Mouse (Mus musculus) frontal cortex, adult 2 months (tissue): ENCODE measurements at regions not wholly inside any gene's neighbourhood (a gene's known extent, or its start where the extent isn't known, plus 50 kb on each side); places are given as distances from the start of the nearest gene placed in this dataset.

ENCODE experiments used
- DNase-seq, 2 experiments: peaks; one replicate each; pipeline ENCODE4 v3.0.0; 2022; ENCODE audit warnings: low spot score in 1 of 2; ENCODE audit errors: extremely low spot score in 1 of 2

- DNase-seq, result no peak
These were observed 95.3 kb upstream of the Cxcr4 start for GRCm38 (mm10) chr1:128687236-128687927.

- DNase-seq, result no peak
These were observed 93.5 kb upstream of the Cxcr4 start for GRCm38 (mm10) chr1:128685467-128686137.

DNA sequence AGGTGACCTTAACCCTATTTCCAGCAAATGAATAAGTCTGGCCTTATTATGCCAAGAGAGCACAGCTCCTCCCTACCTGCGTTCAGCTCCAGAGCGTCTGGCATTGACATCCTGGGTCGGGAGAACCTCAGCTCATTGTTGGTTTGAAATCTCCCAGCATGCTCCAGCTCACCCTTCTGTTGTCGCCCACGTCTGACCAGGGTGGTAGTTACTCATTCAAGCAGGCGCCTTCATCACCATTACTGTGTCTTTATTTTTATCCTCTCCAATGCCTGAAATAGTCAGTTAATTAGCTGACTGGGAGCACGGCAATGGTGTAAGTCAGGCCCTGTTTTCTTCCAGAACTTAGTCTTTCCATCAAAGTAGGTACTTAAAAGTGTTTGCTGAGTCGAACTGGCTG lies 90.8 kb upstream of the Cxcr4 start:
- peak in 1 of 2 experiments; percentile 27 for DNase-seq

- DNase-seq, result no peak
These were observed 89.2 kb upstream of the Cxcr4 start for GRCm38 (mm10) chr1:128681261-128681660.

DNA sequence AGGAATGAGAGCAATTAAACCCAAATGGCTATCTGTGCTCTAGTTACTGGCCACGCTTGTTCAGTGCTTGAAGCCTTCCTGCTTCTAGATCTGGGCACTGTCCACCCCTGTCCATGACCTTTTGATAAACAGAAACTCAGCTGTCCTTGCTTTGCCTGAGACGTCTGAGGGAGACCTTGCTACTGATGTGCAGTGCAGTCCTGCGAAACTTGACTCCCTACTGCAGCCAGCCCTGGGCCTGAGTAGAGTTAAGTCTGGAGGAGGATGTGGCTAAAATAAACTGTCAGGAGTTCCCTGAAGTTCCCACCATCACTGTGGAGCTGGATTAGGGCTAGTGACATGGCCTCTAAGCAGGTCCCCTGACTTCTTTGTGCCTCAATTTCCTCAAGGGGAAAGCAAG lies 88.4 kb upstream of the Cxcr4 start:
- DNase-seq, result no peak

- no peak for DNase-seq
These were observed 87.9 kb upstream of the Cxcr4 start for GRCm38 (mm10) chr1:128680012-128680411.

DNA sequence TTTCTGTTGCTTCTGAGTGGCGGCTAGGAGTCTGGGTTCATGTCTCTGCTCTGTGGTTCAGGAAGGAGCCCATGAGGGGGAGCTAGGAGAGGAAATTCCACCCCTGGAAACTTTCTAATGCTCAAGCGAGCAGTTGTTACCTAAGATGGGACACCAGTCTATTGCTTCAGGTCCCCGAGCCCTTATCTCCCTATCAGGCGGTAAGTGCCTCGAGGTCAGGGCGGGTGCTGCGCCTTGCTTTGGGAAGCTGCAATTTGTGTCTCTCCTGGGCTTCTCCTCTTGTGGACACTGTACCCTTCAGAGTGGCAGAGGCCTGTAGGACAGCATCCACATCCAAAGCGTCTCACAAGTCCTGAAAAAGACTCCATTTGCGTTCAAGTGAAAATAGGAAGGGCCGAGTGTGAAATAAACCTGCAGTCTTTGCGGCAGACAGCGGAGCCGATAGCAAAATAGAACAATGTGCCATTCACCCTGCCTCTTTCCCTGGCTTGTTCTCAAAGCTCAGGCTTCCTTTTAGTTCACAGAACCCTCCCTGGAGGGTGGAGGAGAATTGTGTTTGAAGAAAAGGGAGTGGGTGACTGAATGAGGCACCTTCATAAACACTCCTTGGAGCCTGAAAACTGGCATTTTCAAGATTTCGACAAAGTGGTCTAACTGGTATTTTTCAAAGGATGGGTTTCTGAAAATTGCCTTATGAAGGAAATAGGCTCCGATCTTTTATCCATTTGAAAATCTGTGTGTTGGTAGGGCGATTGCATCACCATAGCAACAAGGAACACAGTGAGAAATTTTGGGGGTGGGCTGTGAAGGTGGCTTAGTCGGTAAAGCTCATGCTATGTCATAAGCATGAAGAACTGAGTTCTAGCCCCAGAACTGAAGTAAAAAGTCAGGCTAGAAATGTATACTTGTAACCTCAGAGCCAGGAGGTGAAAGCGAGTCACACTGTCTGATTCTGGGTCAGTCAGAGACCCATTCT lies 87.2 kb upstream of the Cxcr4 start:
- peak in 1 of 2 experiments; percentile 25 for DNase-seq

- no peak for DNase-seq
These were observed 83.4 kb upstream of the Cxcr4 start for GRCm38 (mm10) chr1:128675538-128675937.

DNA sequence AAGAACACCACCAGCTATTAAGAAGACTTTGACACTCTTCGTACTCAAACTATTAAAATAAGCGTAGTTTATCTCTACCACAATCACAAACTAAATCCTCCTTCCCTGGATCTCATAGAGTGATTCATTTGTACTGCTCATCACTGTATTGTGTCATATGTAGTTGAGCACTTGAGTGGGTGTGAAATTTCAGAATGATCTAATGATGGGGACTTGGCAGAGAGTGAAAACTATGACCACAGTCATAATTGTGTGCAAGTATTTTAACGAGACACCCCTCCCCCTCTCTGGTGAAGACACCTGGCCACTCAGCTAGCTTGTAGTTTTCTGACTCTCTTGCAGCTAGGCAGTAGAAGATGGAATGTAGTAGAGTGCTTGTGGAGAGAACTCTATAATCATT lies 80.2 kb upstream of the Cxcr4 start:
- DNase-seq, result no peak

- DNase-seq, result no peak
These were observed 79.4 kb upstream of the Cxcr4 start for GRCm38 (mm10) chr1:128671495-128671894.

- no peak for DNase-seq
These were observed 78.9 kb upstream of the Cxcr4 start for GRCm38 (mm10) chr1:128671016-128671415.

DNA sequence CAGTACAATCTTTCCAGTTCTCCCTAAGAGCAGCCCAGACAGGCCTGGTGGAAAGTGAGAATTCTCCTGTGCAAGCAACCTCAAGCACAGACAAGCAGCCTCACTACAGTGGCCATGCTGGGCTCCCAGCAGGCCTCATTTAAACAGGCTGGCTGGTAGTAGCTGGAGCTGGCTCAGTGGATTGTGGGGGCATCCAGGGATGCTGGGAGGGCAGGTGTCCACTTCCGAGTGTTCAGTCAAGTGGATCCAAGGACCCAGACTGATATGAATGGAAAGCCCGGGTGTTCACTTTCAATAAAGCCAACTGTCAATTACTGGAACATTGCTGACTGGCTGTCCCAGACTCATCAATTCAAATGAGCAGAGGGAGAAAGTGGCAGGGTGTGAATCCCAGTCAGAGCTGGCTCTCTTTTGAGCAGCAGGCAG lies 77.2 kb upstream of the Cxcr4 start:
- no peak for DNase-seq

- no peak for DNase-seq
These were observed 76.6 kb upstream of the Cxcr4 start for GRCm38 (mm10) chr1:128668718-128669117.

GRCm38 (mm10) chr1:128667121-128667762 lies 75.1 kb upstream of the Cxcr4 start:
- no peak for DNase-seq

GRCm38 (mm10) chr1:128663207-128663606 lies 71.1 kb upstream of the Cxcr4 start:
- DNase-seq, result no peak

GRCm38 (mm10) chr1:128659857-128660256 lies 67.8 kb upstream of the Cxcr4 start:
- peak in 1 of 2 experiments; percentile 16 for DNase-seq

GRCm38 (mm10) chr1:128658802-128659201 lies 66.7 kb upstream of the Cxcr4 start:
- DNase-seq, result no peak

GRCm38 (mm10) chr1:128654099-128654862 lies 62.2 kb upstream of the Cxcr4 start:
- no peak for DNase-seq

GRCm38 (mm10) chr1:128650596-128650995 lies 58.5 kb upstream of the Cxcr4 start:
- no peak for DNase-seq
